Mouse (Mus musculus) adrenal gland, postnatal 0 days (tissue): Measurements from ENCODE around the gene Tmem9b. TPM values are rescaled to one million over a fixed set of nuclear protein-coding genes. Genes with fewer than 3 reads are reported as not detected.

ENCODE experiments used
- polyA plus RNA-seq: library from polyadenylated mRNA; unstranded; fragments of >200 nt; fragmentation: Nextera tagmentation; extraction: Ambion mirVana; gene quantifications from 2 replicates; pipeline ENCODE4 v1.2.1, GENCODE M21; 2015

Tmem9b gene
- polyA plus RNA-seq = 77.6 and 86.5 TPM in 2 replicates

GRCm38 (mm10) chr7:109752008-109752925 lies at the start of gene Tmem9b:
Gene Tmem9b (minus strand): TSS chr7:109752875.

DNA sequence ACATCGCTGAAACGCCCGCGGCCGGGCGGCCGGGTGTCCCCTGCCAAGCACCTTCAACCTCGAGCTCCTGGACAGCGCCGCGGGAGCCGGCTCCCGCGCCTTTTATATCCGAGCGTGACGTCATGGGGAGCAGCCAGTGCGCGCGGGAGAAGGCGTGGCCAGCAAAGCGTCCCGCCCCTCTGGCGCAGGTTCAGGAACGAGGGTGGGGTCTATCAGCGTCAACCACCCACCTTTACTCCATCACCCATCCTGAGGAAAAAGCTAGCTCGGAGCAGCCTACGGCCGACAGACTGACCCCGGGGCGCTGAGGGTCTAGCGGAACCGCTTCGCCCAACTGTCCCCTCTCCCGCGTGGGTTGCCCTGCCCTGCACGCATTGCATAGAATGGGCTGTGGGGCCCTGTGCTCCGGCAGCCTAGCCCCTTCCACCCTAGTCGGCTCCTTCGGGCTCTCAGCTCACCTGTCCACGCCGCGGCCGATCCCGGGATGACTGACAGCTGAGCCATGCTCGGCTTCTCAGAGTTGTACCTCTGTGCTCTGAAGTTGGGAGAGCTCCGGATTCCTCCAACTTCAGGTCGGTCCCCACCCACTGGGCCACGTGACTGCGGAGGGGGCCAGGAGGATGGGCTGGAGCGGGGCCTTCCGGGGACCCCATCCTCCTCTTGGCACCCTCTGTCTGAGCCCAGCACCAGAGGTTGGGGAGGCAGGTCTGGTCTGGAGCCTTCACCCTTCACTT lies 29.0 kb upstream of the Tmem9b start, which contains the start of gene Nrip3:
TSS of gene Nrip3 (minus strand) at position 556 of the 734 bp plus-strand sequence.

DNA sequence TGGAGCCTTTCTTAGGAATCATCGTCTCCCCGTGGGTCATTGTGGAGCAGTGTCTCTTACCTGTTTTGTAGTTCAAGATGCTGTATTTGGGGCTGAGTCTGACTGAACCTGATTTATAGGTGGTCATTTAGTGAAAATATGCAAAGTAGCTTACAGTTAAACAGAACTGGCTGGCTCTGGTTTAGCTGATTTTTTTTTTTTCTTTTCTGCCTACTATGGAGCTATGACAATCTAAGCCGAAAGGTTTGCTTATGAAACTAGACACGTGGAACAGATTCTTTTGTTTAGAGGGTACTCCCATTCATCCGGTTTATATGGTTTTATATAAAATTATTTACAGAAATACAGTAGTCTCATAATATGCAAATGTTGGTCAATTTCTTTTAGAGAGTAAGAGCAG lies 21.0 kb downstream of the Tmem9b start, which contains the start of gene Ascl3:
TSS of gene Ascl3 (minus strand) at position 101 of the 400 bp plus-strand sequence.

GRCm38 (mm10) chr7:109723697-109724096 lies 29.0 kb downstream of the Tmem9b start, which contains the start of gene BC051019:
Gene BC051019 (minus strand): TSS chr7:109723850.

DNA sequence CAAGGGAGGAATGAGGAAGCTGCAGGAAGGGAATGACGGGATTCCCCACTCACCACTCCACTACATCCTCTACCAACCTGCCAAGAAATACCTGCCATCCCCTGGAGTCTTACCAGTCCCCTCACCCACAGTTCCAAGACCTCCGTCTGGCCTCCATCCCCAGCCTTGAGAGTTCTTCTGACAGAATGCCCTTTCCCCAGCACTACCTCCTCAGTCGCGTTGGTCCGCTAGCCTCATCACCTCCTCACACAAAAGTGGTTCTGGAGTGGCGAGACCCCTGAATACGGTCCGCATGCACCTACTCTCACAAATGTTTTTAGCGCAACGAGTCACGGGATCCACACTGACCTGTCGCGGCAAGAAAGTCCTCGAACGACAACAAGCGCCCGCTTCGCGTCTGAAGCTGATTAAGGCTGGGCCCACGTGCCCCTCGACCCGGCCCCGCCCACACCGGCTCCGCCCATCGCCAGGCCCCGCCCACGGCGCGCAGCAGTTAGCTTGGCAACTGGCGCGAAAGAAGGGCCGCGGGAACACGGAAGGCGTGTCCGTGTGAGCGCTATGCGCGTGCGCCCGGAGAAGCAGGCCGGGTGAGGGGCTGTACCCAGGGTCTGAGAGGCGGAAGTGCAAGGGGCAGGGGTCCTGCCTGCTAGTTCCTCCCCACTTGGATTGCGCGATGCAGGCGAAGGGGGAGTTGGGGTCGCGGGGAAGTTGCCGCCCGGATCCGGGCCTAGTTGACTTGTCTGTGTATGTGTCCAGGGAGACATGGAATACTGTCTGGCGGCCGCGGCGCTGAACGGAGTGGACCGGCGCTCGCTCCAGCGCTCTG lies 49.3 kb downstream of the Tmem9b start, which contains the start of the genes St5 and Akip1:
TSS of gene St5 (minus strand) at position 416 of the 826 bp plus-strand sequence.
TSS of gene Akip1 (plus strand) at position 501 of the 826 bp plus-strand sequence.

Other genes with a start within 250 kb of the Tmem9b start
- gene Trim66, start 244.7 kb downstream of the Tmem9b start, polyA plus RNA-seq = 0.03 and 0.04 TPM in 2 replicates
- gene Rpl27a, start 233.7 kb downstream of the Tmem9b start, polyA plus RNA-seq = 133 and 173 TPM in 2 replicates
- gene St5, start 49.3 kb downstream of the Tmem9b start, polyA plus RNA-seq = 24.2 and 29.5 TPM in 2 replicates
- gene Akip1, start 49.2 kb downstream of the Tmem9b start, polyA plus RNA-seq = 36.8 and 58.7 TPM in 2 replicates
- not detected in 2 replicates for gene BC051019, start 29.0 kb downstream of the Tmem9b start, polyA plus RNA-seq
- not detected in 2 replicates for gene Ascl3, start 21.1 kb downstream of the Tmem9b start, polyA plus RNA-seq
- 0.59 and 1.9 TPM in 2 replicates for gene Nrip3, start 29.1 kb upstream of the Tmem9b start, polyA plus RNA-seq
- 0.13 and 0.52 TPM in 2 replicates for gene Scube2, start 112.8 kb upstream of the Tmem9b start, polyA plus RNA-seq
- gene Dennd5a, start 207.6 kb upstream of the Tmem9b start, polyA plus RNA-seq = 39.8 and 53.5 TPM in 2 replicates
- 55.3 and 58.0 TPM in 2 replicates for gene Tmem41b, start 234.1 kb upstream of the Tmem9b start, polyA plus RNA-seq